Mouse (Mus musculus): ENCODE measurements at regions not wholly inside any gene's neighbourhood (a gene's known extent, or its start where the extent isn't known, plus 50 kb on each side); places are given as distances from the start of the nearest gene placed in this dataset.
"Not testable (repeated sequence)": the region's sequence is repeated elsewhere in the genome, so short reads cannot be mapped to it uniquely, and the experiment has no call there.

GRCm38 (mm10) chr10:14333344-14333743 lies 212.1 kb downstream of the Adgrg6 start:
- DNase-seq (ENCODE audit: low spot score) = no peak

- DNase-seq (ENCODE audit: low spot score) = peak; percentile 14
Measured at GRCm38 (mm10) chr10:14332688-14333117, 212.8 kb downstream of the Adgrg6 start.

DNA sequence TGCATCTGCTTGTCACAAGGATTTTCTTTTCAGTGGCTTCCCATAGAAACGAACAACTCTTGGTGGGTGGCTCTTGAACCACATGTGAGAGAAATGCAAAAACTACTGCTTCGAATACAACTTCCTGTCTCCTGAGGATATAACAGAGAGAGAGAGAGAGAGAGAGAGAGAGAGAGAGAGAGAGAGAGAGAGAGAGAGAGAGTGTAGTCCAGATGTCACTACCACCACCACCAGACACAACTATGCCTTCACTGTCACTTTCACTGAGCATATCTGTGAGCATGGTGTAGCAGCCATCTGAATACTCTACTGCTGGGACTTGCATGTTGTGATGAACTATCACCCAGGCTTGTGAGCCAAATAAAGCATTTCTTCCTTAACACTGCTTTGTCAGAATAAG lies 216.6 kb downstream of the Adgrg6 start:
- no peak for DNase-seq (ENCODE audit: low spot score)

DNA sequence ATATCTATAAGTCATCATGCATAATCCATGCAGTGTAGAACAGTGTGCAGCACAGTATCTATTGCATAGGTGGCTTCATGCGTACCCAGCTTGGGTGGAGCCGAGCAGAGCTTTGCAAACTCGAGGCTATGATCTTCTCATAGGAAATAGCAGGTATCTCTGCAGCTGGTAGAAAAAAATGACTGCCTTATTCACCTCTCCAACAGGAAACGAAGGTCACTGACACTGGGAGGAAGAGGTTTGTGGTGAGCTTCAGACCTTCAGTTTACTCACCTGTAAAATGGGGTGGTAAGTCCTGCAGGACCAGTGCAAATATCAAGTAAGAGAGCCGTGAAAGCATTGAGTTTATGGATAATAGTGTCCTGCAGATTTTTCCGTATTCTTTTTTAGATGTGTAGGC lies 219.2 kb downstream of the Adgrg6 start:
- no peak for DNase-seq (ENCODE audit: low spot score)

- peak; percentile 83 for DNase-seq (ENCODE audit: low spot score)
Measured at GRCm38 (mm10) chr10:14321503-14321902, 224.0 kb downstream of the Adgrg6 start.

DNA sequence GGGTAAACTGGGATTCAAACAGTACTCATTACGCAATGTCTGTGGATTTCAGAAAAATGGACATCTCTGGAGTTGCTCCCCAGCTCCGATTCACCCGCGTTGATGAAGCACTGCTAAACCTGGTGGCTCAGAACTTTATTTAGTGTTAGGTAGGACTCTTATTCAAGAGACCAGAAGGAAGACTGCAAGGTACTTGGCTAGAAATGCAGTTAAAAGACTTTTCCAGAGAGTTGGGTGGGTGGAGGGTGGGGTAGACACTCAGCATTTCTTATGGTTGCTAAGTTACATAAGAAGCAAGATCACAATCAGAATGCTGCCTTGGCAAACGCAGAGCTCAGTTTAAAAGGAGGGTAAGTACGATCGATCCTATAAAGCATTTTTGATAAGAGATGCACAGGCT lies 230.2 kb downstream of the Adgrg6 start:
- no peak for DNase-seq (ENCODE audit: low spot score)

DNA sequence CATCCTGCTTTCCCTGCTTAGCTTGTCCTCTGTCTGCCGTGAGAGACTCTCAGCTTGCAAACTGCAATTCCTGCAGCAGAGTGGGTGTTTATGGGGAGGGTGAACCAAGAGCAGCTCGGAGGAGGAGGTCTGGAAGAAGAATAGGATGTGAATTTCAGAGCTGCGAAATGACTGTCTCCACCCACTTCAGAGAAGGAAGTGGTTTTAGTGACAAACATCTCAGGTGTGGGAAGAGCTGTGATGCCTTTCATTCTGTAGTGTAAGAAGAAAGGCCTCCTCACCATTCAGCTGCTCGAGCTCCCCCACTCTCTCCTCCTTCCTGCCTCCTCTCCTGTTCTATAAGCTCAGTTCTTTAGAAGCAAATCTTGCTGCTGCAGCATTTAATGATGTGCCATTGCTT lies 230.9 kb downstream of the Adgrg6 start:
- no peak for DNase-seq (ENCODE audit: low spot score)

- no peak for DNase-seq (ENCODE audit: low spot score)
Measured at GRCm38 (mm10) chr10:14314004-14314581, 231.4 kb downstream of the Adgrg6 start.

- DNase-seq (ENCODE audit: low spot score) = no peak
Measured at GRCm38 (mm10) chr10:14312959-14313358, 232.5 kb downstream of the Adgrg6 start.

DNA sequence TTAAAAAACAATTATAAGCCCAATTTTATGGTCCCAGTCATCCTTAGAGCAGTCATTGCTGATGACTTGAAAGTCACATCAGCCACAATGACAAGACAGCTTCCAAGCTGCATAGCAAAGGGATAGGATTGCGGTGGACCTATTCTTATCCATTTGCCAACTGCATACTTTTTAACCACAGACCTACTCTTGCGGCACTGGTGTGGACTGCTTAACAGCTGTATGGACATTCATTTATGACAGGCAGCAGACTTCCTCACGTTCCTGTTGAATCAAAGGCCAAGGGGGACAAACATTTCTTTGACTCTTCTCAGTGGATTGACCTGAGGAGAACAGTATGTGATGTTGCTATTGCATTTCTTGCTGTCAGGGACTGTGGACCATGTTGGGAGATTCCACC lies 233.5 kb downstream of the Adgrg6 start:
- DNase-seq (ENCODE audit: low spot score) = no peak

- DNase-seq (ENCODE audit: low spot score) = no peak
Measured at GRCm38 (mm10) chr10:14306811-14307210, 238.6 kb downstream of the Adgrg6 start.

- DNase-seq (ENCODE audit: low spot score) = no peak
Measured at GRCm38 (mm10) chr10:14303476-14303875, 242.0 kb downstream of the Adgrg6 start.

- DNase-seq (ENCODE audit: low spot score) = no peak
Measured at GRCm38 (mm10) chr10:14296147-14296546, 249.3 kb downstream of the Adgrg6 start.

GRCm38 (mm10) chr10:14292701-14293100 lies 252.8 kb downstream of the Adgrg6 start:
- not testable (repeated sequence) for DNase-seq (ENCODE audit: low spot score)

- no peak for DNase-seq (ENCODE audit: low spot score)
Measured at GRCm38 (mm10) chr10:14287551-14287950, 257.9 kb downstream of the Adgrg6 start.

GRCm38 (mm10) chr10:14276631-14277030 lies 268.8 kb downstream of the Adgrg6 start:
- DNase-seq (ENCODE audit: low spot score) = no peak

DNA sequence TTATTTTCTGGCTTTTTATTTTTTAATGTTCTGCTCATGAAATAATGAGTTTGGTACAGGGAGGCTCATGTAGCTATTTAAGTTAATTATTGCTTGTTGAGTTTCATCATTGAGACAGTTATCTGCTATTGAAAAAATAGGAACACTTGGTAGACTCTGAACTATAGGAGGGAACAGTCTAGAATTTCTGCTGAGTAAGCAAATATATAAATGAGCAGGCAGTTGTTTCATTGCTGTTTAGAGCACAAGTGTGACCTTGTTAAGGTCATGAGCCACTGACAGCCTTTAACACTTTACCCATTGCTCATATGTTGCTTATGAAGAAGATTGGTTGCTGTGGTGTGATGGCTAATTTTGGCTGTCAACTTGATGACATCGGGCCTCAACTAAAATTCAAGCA lies 270.0 kb downstream of the Adgrg6 start:
- no peak for DNase-seq (ENCODE audit: low spot score)

DNA sequence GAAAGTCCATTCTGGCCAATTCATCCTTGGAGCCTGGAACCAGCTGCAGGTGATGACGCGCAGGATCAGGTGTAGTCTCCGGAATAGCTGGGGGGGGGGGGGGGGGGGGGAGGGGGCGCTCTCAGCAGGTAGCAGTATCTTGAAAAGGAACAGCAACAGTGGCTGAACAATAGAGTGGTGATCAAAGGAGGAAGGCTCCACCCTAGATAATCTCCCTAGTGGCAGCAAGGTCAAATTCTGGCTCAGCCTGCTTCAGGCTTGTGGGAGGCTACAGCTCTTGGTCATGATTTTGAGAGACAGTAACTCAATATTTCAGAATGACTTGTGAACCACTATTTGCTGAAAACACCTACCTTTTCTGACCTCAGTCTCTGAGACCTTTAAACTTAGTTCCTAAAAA lies 275.5 kb downstream of the Adgrg6 start:
- DNase-seq (ENCODE audit: low spot score) = no peak

GRCm38 (mm10) chr10:14267641-14268040 lies 277.8 kb downstream of the Adgrg6 start:
- no peak for DNase-seq (ENCODE audit: low spot score)

DNA sequence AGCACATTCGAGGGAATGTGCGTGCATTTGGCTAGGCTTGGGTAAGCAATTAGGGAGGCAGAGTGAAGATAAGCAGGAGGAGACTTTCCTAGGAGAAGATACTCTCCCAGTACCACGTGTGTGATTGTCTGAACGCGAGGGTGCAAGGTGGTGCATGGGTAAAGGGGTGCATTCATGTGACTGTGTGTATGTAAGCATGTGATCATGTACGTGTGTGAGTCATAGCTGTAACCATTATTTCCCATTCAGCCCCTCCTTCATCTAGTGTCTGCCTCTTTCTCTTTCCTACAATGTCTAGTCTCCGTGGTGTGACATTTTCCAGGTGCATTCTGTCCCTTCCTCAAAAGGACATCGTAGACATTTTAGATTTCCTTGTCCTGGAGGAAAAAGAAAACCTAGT lies 273.8 kb downstream of the Hivep2 start:
- no peak for DNase-seq (ENCODE audit: low spot score)

- DNase-seq (ENCODE audit: low spot score) = no peak
Measured at GRCm38 (mm10) chr10:14234896-14235604, 269.2 kb downstream of the Hivep2 start.

- DNase-seq (ENCODE audit: low spot score) = no peak
Measured at GRCm38 (mm10) chr10:14234005-14234602, 268.2 kb downstream of the Hivep2 start.

GRCm38 (mm10) chr10:14233335-14233734 lies 267.5 kb downstream of the Hivep2 start:
- no peak for DNase-seq (ENCODE audit: low spot score)

DNA sequence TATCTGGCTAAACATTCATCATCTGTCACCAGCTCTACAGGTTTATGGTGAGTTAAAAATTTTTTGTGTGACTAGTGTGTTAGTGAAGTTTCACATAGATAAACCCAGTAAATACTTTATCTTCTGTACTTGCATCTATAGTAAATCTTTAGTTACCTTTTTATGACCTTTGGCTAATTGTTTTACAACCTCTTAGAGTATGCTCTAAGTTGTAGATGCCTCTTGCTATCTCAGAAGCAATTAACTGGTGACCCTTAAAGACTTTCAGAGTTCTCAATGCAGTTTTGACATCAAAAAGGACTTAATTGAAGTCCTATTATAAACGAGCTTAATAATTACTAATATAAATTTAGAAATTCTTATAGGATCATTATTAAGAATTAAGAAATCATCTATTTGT lies 265.6 kb downstream of the Hivep2 start:
- no peak for DNase-seq (ENCODE audit: low spot score)

Measured in embryo, embryonic 10.5 days (tissue).